Mouse (Mus musculus) urinary bladder, postnatal 4 days (tissue): ENCODE measurements at regions not wholly inside any gene's neighbourhood (a gene's known extent, or its start where the extent isn't known, plus 50 kb on each side); places are given as distances from the start of the nearest gene placed in this dataset.

Experiments
- DNase-seq, 2 experiments: peaks; one replicate each; pipeline ENCODE4 v3.0.0; 2021 to 2022; ENCODE audit warnings: low spot score in 2 of 2

- DNase-seq = no peak
Observed at GRCm38 (mm10) chr6:31083701-31084100, 124.8 kb upstream of the Klf14 start.

DNA sequence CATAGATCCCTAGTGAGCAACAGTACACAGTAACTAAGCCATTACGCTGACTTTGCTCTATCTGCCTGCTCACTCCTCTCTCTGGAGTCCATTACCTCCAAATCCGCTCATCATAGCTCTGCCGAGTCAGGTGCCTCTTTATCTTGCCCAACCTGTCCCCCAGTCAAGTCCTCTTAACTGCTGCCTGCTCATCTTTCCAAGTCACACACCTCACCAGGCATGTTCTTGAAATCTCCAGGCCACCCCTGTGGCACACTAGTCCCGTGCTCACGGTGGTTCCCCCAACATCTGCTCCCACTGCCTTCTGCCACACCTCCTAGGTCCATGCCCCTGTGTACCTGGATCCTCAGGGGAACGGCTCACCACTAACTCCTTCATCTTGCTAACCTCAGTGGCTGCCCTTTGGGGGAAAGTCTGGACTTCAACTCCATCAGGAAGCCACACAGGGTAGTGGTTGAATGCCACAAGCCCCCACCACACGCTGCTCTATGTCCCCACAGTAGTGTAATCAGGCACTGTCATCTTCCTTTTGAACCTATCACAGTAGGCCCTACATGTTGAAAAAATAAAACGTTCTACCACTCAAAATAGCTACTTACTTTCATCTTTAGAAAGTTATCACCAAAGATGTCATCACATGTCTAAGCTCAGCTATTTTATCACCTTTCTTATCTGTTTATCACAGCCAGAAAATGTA is 126.3 kb upstream of the Klf14 start:
- no peak for DNase-seq

GRCm38 (mm10) chr6:31085760-31086108 is 126.9 kb upstream of the Klf14 start:
- no peak for DNase-seq

GRCm38 (mm10) chr6:31086283-31086682 is 127.4 kb upstream of the Klf14 start:
- DNase-seq = no peak

- DNase-seq = no peak
Observed at GRCm38 (mm10) chr6:31086798-31087360, 128.0 kb upstream of the Klf14 start.

- DNase-seq = no peak
Observed at GRCm38 (mm10) chr6:31087511-31087910, 128.6 kb upstream of the Klf14 start.

- no peak for DNase-seq
Observed at GRCm38 (mm10) chr6:31088147-31088972, 129.5 kb upstream of the Klf14 start.

GRCm38 (mm10) chr6:31088973-31089368 is 130.1 kb upstream of the Klf14 start:
- DNase-seq = no peak

GRCm38 (mm10) chr6:31090288-31090687 is 131.4 kb upstream of the Klf14 start:
- DNase-seq = no peak

GRCm38 (mm10) chr6:31090791-31091190 is 131.9 kb upstream of the Klf14 start:
- no peak for DNase-seq

- no peak for DNase-seq
Observed at GRCm38 (mm10) chr6:31092324-31092723, 133.4 kb upstream of the Klf14 start.

- no peak for DNase-seq
Observed at GRCm38 (mm10) chr6:31092760-31093159, 133.9 kb upstream of the Klf14 start.

- no peak for DNase-seq
Observed at GRCm38 (mm10) chr6:31095943-31096714, 137.3 kb upstream of the Klf14 start.

DNA sequence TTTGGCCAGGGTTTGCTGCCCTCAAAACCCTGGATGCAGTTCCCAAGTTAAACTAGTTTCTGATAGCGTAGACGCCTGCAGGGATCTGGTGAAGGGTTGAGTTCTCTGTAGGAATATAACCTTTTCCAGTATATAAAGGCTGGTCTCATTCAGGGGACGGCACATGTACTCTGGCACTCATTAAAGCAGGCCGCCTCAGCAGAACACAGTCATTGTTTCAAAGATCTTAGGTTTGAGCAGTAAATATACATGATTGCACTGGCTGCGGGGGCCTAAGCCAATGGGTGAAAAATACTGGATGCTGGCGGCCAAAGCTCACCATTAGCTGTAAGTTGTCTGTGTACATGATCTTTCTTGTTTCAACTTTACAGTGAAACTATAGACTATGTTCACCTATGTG is 137.9 kb upstream of the Klf14 start:
- DNase-seq = no peak

DNA sequence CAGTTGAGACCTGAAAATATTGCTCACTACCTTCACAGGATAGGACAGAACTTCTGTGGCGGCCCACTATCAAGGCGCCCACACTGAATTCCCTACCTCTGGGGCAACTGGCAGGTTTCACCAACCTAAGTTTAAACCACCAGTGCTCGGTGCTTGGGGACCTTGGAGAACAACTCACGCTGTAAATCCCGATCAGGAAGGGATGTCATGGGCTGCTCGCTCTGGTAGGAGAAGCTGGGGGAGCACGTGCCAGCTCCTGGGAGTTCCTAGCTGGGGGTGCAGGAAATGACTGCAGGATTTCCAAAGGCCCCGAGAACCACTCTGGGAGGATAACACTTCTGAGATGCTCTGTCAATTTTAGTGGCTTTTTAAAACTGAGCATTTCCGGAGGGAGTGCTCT is 138.4 kb upstream of the Klf14 start:
- no peak for DNase-seq

- no peak for DNase-seq
Observed at GRCm38 (mm10) chr6:31098106-31098505, 139.2 kb upstream of the Klf14 start.

- DNase-seq = no peak
Observed at GRCm38 (mm10) chr6:31100084-31100579, 141.3 kb upstream of the Klf14 start.

DNA sequence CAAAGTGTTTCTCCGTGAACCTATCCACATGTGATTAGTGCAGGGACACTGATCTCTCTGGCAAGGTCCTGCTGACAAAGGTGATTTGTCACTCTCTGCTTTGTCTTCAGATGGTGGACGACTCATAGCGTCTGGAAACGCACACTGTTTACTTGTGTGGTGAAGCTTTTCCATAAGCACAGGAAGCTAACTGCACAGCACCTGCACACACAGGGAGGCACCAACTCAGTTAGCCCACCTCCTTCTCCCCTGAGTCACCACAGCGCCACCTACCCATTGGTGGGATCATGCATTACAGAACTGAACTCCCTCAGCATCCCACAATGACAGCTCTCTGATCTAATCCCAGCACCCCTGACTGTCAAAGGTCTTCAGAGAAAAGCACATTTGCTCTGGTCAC is 141.9 kb upstream of the Klf14 start:
- DNase-seq = no peak

GRCm38 (mm10) chr6:31106144-31106836 is 147.4 kb upstream of the Klf14 start:
- DNase-seq = no peak

GRCm38 (mm10) chr6:31106856-31107359 is 148.0 kb upstream of the Klf14 start:
- DNase-seq = no peak

DNA sequence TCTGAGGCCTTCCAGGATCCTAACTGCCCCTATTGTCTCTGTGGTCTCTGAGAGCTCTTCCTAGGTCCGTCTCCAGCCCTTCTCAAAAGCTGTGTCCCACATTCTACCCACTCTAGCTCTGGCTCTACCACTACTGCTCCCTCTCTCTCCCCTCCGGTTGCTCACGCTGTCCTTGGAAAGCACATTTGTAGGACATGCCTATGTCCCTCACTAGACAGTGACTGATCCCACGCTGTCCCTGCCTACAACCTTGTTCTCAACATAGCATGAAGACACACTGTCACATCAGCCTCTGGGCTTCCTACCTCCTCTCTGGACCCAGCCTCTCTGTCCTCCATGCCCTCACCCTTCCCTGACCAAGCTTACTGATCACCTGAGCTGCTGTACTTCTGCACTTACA is 148.5 kb upstream of the Klf14 start:
- no peak for DNase-seq
